Mouse (Mus musculus): ENCODE measurements at regions not wholly inside any gene's neighbourhood (a gene's known extent, or its start where the extent isn't known, plus 50 kb on each side); places are given as distances from the start of the nearest gene placed in this dataset.
A peak's percentile ranks its signal among the peaks of the same experiment; 100 is the strongest.
"Not testable (repeated sequence)": the region's sequence is repeated elsewhere in the genome, so short reads cannot be mapped to it uniquely, and the experiment has no call there.

GRCm38 (mm10) chr1:51411726-51412125, 66.5 kb downstream of the Nabp1 start:
- DNase-seq (ENCODE audit: extremely low spot score in 1 of 2, low spot score in 1 of 2), result no peak

GRCm38 (mm10) chr1:51403632-51404031, 74.6 kb downstream of the Nabp1 start:
- DNase-seq (ENCODE audit: extremely low spot score in 1 of 2, low spot score in 1 of 2), result peak in 1 of 2 experiments; percentile 18

- no peak for DNase-seq (ENCODE audit: extremely low spot score in 1 of 2, low spot score in 1 of 2)
Observed at GRCm38 (mm10) chr1:51402533-51402925, 75.7 kb downstream of the Nabp1 start.

GRCm38 (mm10) chr1:51401846-51402532, 76.2 kb downstream of the Nabp1 start:
- DNase-seq (ENCODE audit: extremely low spot score in 1 of 2, low spot score in 1 of 2), result peak in 1 of 2 experiments; percentile 16

GRCm38 (mm10) chr1:51400541-51400940, 77.7 kb downstream of the Nabp1 start:
- DNase-seq (ENCODE audit: extremely low spot score in 1 of 2, low spot score in 1 of 2), result not testable (repeated sequence)

- no peak for DNase-seq (ENCODE audit: extremely low spot score in 1 of 2, low spot score in 1 of 2)
Observed at GRCm38 (mm10) chr1:51386874-51387273, 91.4 kb downstream of the Nabp1 start.

GRCm38 (mm10) chr1:51384051-51384450, 94.2 kb downstream of the Nabp1 start:
- peak in 1 of 2 experiments; percentile 15 for DNase-seq (ENCODE audit: extremely low spot score in 1 of 2, low spot score in 1 of 2)

GRCm38 (mm10) chr1:51380240-51380639, 91.3 kb downstream of the Cavin2 start:
- DNase-seq (ENCODE audit: extremely low spot score in 1 of 2, low spot score in 1 of 2), result peak; percentile 38 to 60

DNA sequence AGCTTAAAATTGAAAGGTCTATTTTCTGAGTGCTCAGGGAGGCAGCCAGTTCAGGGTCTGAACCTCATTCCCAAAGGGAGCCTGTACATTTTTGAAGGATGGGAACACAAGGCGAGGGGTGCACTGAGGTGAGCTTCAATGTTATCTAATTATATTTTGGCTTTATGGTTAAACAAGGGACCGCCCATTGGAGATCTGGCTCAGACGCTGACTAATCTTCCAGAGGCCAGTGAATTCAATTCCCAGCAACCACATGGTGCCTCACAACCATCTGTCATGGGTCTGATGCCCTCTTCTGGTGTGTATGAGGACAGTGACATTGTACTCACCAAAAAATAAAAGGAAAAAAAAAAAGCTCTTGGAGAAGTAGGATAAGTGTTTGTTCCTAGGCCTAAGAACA, 78.7 kb downstream of the Cavin2 start:
- DNase-seq (ENCODE audit: extremely low spot score in 1 of 2, low spot score in 1 of 2), result no peak

DNA sequence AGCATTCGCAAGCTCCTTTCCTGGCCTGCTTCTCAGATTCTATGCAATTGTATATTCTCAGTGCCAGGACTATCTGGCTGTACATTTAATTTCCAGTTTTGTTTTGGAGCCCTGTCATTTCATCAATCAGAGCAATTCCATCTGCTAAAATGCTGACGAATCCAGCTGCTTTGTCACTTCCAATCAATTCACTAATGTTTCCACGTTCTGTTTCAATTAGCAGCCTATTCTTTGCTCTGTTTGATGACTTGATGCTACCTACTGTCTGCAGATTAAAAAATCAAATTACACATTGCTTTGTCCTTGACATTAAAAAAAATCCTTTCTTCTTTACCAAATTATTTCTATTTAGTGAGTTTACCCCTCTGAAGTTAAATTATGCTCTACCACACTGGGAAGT, 71.2 kb downstream of the Cavin2 start:
- no peak for DNase-seq (ENCODE audit: extremely low spot score in 1 of 2, low spot score in 1 of 2)
